Mouse (Mus musculus) bone marrow, adult 2 months (tissue): ENCODE data around the gene Med13l. TPM values are rescaled to one million over a fixed set of nuclear protein-coding genes. Genes with fewer than 3 reads are reported as not detected.

Experiments
- H3K27ac ChIP-seq: fragments of 200-500 bp; 2 replicates; pipeline ENCODE4 v1.5.1; 2012; ENCODE audit warnings: low read depth, mild to moderate bottlenecking, control low read depth, inconsistent platforms, low read length; ENCODE audit not compliant: control insufficient read depth, poor library complexity, insufficient read depth
- H3K4me1 ChIP-seq: fragments of 200-500 bp; 2 replicates; pipeline ENCODE4 v1.6.1; 2011; ENCODE audit warnings: low read length; ENCODE audit not compliant: control insufficient read depth, insufficient read depth
- H3K4me3 ChIP-seq: fragments of 200-500 bp; replicated peaks from 2 replicates; pipeline ENCODE3; 2011; ENCODE audit warnings: mild to moderate bottlenecking, low read depth, low read length, control low read depth; ENCODE audit not compliant: control insufficient read depth
- CTCF ChIP-seq: fragments of 200-500 bp; IDR thresholded peaks from 2 replicates; pipeline ENCODE4 v1.5.1; 2011; ENCODE audit warnings: low read length, control low read depth; ENCODE audit not compliant: control insufficient read depth, insufficient read depth
- POLR2A ChIP-seq: fragments of 200-500 bp; IDR thresholded peaks from 2 replicates; pipeline ENCODE4 v1.6.1; 2011; ENCODE audit warnings: low read depth, mild to moderate bottlenecking, control low read depth, low read length, borderline replicate concordance; ENCODE audit not compliant: control insufficient read depth
- WGBS: fragments of 180-500 bp; shearing (Covaris S2); methylation state at CpG from one replicate; pipeline ENCODE4 v1.1.7; 2018; 5-methylcytosine and 5-hydroxymethylcytosine counted together
- polyA plus RNA-seq: library from polyadenylated mRNA; stranded (reverse); fragments of >200 nt; gene quantifications from 2 replicates; pipeline ENCODE4 v1.2.4, GENCODE M21; 2011; ENCODE audit warnings: low replicate concordance; ENCODE audit not compliant: missing spikeins, insufficient read depth, insufficient read length

The Med13l gene
- polyA plus RNA-seq, 1 experiment: 32.9 TPM

DNA sequence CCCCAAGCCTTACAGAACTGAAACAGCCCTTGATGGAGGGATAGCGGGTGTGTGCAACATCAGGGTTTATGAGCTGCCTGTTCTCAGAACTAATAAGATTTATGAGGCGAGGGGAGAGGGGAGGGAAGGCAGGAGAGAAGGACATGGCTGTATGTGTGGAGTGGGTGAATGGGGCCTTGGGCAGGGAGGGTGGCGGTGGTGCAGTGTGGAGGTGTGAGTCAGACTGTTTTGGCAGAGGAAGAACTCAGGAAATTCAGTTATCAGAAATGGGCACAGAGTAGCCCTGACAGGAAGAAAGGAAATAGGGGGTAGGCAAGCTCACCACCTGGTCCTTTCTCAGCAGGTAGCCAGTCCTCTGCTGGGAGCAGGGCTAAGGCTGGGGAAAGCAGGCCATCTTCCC lies 13.8 kb downstream of the Med13l start:
- Histone ChIP-seq H3K4me1 (peaks cover 12% of the 10 kb centered on the region), H3K27ac (no peak overlapping the region), H3K4me3 (no peak overlapping the region)
- 15% methylated on average over 3 of the region's 3 CpGs for WGBS
- no peak for TF ChIP-seq CTCF
- TF ChIP-seq POLR2A: no peak

DNA sequence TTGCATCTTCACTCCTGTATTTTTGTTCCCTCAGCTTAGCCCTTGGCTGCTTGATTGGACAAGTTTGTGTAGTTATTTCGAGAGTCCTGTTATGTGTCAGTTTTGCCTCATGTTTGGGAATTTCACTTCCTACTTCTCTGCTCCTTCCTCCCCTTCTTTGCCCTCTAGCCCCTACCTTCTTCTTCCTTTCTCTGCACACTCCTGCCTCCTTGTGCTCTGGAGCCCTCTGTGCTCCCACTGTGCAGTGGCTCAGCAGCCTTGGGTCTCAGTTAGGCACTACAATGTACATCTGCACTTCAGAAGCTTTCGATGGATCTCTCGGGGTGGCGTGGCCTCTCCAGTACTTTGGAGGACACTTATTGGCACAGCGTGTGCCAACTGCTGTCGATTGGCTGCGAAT lies 14.5 kb downstream of the Med13l start:
- Histone ChIP-seq H3K4me1 (peaks cover 12% of the 10 kb centered on the region), H3K27ac (no peak overlapping the region), H3K4me3 (no peak overlapping the region)
- 55% methylated on average over 7 of the region's 7 CpGs for WGBS
- TF ChIP-seq CTCF: peak; percentile 13; the same call in 1 of the 2 replicates
- no peak for TF ChIP-seq POLR2A

GRCm38 (mm10) chr5:118575909-118576308 lies 15.4 kb downstream of the Med13l start:
- Histone ChIP-seq H3K27ac (no peak overlapping the region), H3K4me3 (no peak overlapping the region), H3K4me1 (peaks cover 12% of the 10 kb centered on the region)
- whole genome bisulfite sequencing: 78% methylated on average over 6 of the region's 6 CpGs
- TF ChIP-seq CTCF (no peak), POLR2A (no peak)

DNA sequence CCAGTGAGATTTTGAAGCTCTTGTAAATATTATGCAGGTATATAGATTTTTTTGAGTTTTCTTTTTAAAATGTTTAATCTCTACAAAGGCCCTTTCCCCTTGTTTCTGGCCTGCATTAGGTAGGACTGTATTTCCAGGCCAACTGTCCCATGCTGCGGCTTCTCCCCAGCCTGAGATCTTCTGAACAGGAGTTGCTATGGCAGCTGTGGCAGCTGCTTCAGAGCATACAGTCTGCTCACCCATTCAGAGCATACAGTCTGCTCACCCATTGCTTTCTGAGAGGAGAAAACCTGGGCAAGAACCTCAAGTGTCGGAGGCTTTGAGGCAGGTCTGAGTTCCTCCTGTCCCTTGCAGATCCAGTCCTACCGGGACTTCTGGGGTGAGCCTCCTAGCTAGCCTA lies 16.3 kb downstream of the Med13l start:
- no peak overlapping the region for H3K4me3 ChIP-seq
- no peak overlapping the region for H3K27ac ChIP-seq
- peaks cover 12% of the 10 kb centered on the region for H3K4me1 ChIP-seq
- WGBS: 74% methylated on average over 3 of the region's 3 CpGs
- TF ChIP-seq POLR2A (no peak), CTCF (no peak)

DNA sequence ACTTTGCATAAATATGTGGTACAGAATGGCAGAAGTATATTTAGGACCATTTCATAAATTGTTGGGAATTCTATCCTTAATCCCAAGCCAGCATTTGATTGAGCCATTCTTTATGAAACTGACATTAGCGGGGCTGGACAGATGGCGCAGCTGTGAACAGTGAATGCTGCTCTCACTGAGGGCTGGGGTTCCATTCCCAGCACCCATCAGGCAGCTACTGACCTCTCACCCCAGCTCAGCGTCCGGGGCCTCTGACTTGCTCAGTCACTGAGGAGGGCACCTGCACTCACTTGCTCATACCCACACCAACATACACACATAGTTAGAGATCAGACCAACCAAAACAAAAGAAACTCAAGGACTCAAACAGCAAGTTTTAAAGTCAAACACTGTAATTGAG lies 24.9 kb downstream of the Med13l start:
- peaks cover 7% of the 10 kb centered on the region for H3K4me1 ChIP-seq
- no peak overlapping the region for H3K4me3 ChIP-seq
- TF ChIP-seq CTCF (no peak), POLR2A (no peak)
- H3K27ac ChIP-seq: no peak overlapping the region
- WGBS: 88% methylated on average over 4 of the region's 4 CpGs

GRCm38 (mm10) chr5:118586560-118586959 lies 26.1 kb downstream of the Med13l start:
- Histone ChIP-seq H3K4me1 (peaks cover 13% of the 10 kb centered on the region), H3K4me3 (no peak overlapping the region), H3K27ac (no peak overlapping the region)
- WGBS: 75% methylated on average over 6 of the region's 6 CpGs
- no peak for TF ChIP-seq CTCF
- no peak for TF ChIP-seq POLR2A

- WGBS: 73% methylated on average over 6 of the region's 6 CpGs
- peaks cover 12% of the 10 kb centered on the region for H3K4me1 ChIP-seq
- no peak overlapping the region for H3K27ac ChIP-seq
- no peak overlapping the region for H3K4me3 ChIP-seq
- no peak for TF ChIP-seq CTCF
Measured at GRCm38 (mm10) chr5:118588381-118588925, 28.0 kb downstream of the Med13l start.

- Histone ChIP-seq H3K27ac (no peak overlapping the region), H3K4me1 (peaks cover 12% of the 10 kb centered on the region)
Measured at GRCm38 (mm10) chr5:118589186-118589892, 28.9 kb downstream of the Med13l start.

More at GRCm38 (mm10) chr5:118589186-118589892, 28.9 kb downstream of the Med13l start:
- WGBS: 62% methylated on average over 11 of the region's 11 CpGs
- no peak for TF ChIP-seq CTCF
- TF ChIP-seq POLR2A: no peak
- H3K4me3 ChIP-seq: no peak overlapping the region
